Mouse (Mus musculus) midbrain, embryonic 14.5 days (tissue): ENCODE measurements at regions not wholly inside any gene's neighbourhood (a gene's known extent, or its start where the extent isn't known, plus 50 kb on each side); places are given as distances from the start of the nearest gene placed in this dataset.

ENCODE experiments used
- ATAC-seq: fragments of 200-750 bp; cut with Nextera tagmentation; 2 replicates; pipeline ENCODE4 v1.8.0; 2017; ENCODE audit warnings: moderate number of reproducible peaks, moderate library complexity; ENCODE audit not compliant: low FRiP score, low TSS enrichment
- DNase-seq: peaks from one replicate; pipeline ENCODE4 v3.0.0-alpha.2; 2015
- H3K27ac ChIP-seq: fragments of 300-500 bp; sonication (generic); replicated peaks from 2 replicates; pipeline ENCODE4 v1.5.1; 2014; ENCODE audit warnings: mild to moderate bottlenecking, low read depth, low read length, moderate library complexity
- H3K27me3 ChIP-seq: fragments of 300-500 bp; sonication (generic); 2 replicates; pipeline ENCODE4 v1.6.1; 2014; ENCODE audit warnings: low read length, control low read depth, mixed read lengths; ENCODE audit not compliant: control insufficient read depth, insufficient read depth
- H3K36me3 ChIP-seq: fragments of 300-500 bp; sonication (generic); 2 replicates; pipeline ENCODE4 v1.6.1; 2014; ENCODE audit warnings: low read length, control low read depth; ENCODE audit not compliant: control insufficient read depth, insufficient read depth
- H3K4me1 ChIP-seq: fragments of 300-500 bp; sonication (generic); 2 replicates; pipeline ENCODE4 v1.6.1; 2014; ENCODE audit warnings: mild to moderate bottlenecking, antibody characterized with exemption, low read length, control low read depth; ENCODE audit not compliant: control insufficient read depth, insufficient read depth
- H3K4me2 ChIP-seq: fragments of 300-500 bp; sonication (generic); 2 replicates; pipeline ENCODE4 v1.6.1; 2014; ENCODE audit warnings: mild to moderate bottlenecking, low read length, moderate library complexity
- H3K4me3 ChIP-seq: fragments of 300-500 bp; sonication (generic); replicated peaks from 2 replicates; pipeline ENCODE4 v1.5.1; 2014; ENCODE audit warnings: low read depth, low read length
- H3K9ac ChIP-seq: fragments of 300-500 bp; sonication (generic); replicated peaks from 2 replicates; pipeline ENCODE4 v1.6.1; 2014; ENCODE audit warnings: mild to moderate bottlenecking, low read length, moderate library complexity
- H3K9me3 ChIP-seq: fragments of 300-500 bp; sonication (generic); 2 replicates; pipeline ENCODE4 v1.6.1; 2016; ENCODE audit warnings: low read length, control low read depth, mixed read lengths; ENCODE audit not compliant: control insufficient read depth
- WGBS: fragments of 180-500 bp; shearing (Covaris S2); extraction: QIAGEN DNeasy Blood & Tissue Kit; methylation state at CpG from one replicate; pipeline ENCODE4 v1.1.7; 2014; 5-methylcytosine and 5-hydroxymethylcytosine counted together

GRCm38 (mm10) chr8:92024133-92024532 lies 222.3 kb upstream of the Irx3 start:
- WGBS, result 13% methylated on average over 8 of the region's 8 CpGs
- peaks cover 18% of the 10 kb centered on the region for H3K4me1 ChIP-seq
- H3K4me2 ChIP-seq, result peak overlapping the region; percentile 23
- DNase-seq (peak; percentile 30), ATAC-seq (no peak)
- 0 out of 2 replicates have a peak overlapping the region, but pooled peaks have one; percentile 18 for H3K9ac ChIP-seq
- H3K27ac ChIP-seq, result no peak overlapping the region
- H3K36me3 ChIP-seq, result no peaks in the 10 kb centered on the region
- H3K4me3 ChIP-seq, result no peak overlapping the region
- H3K27me3 ChIP-seq, result no peaks in the 10 kb centered on the region; the same call in none of the 2 replicates
- H3K9me3 ChIP-seq, result no peaks in the 10 kb centered on the region

GRCm38 (mm10) chr8:92021521-92021920 lies 219.7 kb upstream of the Irx3 start:
- no peak overlapping the region for H3K4me2 ChIP-seq
- no peak overlapping the region for H3K4me3 ChIP-seq
- no peak overlapping the region for H3K27ac ChIP-seq
- no peaks in the 10 kb centered on the region for H3K9me3 ChIP-seq
- no peaks in the 10 kb centered on the region for H3K36me3 ChIP-seq
- ATAC-seq (no peak), DNase-seq (no peak)
- WGBS, result 83% methylated on average over 3 of the region's 3 CpGs
- H3K4me1 ChIP-seq, result peaks cover 9% of the 10 kb centered on the region
- no peak overlapping the region for H3K9ac ChIP-seq
- no peaks in the 10 kb centered on the region; the same call in 1 of the 2 replicates for H3K27me3 ChIP-seq

DNA sequence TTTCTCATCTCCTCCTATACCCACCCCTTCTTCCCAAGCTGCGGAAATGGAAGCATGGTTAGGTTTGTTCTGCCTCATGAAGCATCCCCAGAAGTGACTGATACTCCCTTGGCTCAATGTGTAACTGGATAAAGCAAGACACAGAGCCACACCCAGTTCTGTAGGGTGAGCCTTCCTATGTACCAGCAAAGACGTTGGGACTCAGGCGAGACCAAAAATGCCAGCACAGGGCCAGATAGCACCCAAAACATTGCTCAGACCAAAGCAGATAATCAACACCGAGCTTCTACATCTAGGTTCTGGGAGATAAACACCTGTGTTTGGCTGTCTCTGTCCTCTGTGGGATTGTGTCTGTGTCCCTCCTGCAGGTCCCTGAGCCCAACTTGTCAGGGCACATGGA lies 212.8 kb upstream of the Irx3 start:
- no peak overlapping the region for H3K9ac ChIP-seq
- no peak overlapping the region for H3K27ac ChIP-seq
- H3K36me3 ChIP-seq, result no peaks in the 10 kb centered on the region
- H3K4me2 ChIP-seq, result no peak overlapping the region
- no peak overlapping the region for H3K4me3 ChIP-seq
- no peaks in the 10 kb centered on the region for H3K27me3 ChIP-seq
- H3K4me1 ChIP-seq, result no peaks in the 10 kb centered on the region
- H3K9me3 ChIP-seq, result no peaks in the 10 kb centered on the region
- 87% methylated on average over 4 of the region's 4 CpGs for WGBS
- ATAC-seq (no peak), DNase-seq (no peak)

- H3K4me2 ChIP-seq, result no peak overlapping the region
Observed at GRCm38 (mm10) chr8:92013183-92013582, 211.3 kb upstream of the Irx3 start.

GRCm38 (mm10) chr8:92010412-92010811 lies 208.5 kb upstream of the Irx3 start:
- 89% methylated on average over 4 of the region's 4 CpGs for WGBS
- no peak for ATAC-seq
- H3K27me3 ChIP-seq, result no peaks in the 10 kb centered on the region

More at GRCm38 (mm10) chr8:92013183-92013582, 211.3 kb upstream of the Irx3 start:
- no peaks in the 10 kb centered on the region for H3K27me3 ChIP-seq
- H3K4me3 ChIP-seq, result no peak overlapping the region
- no peak overlapping the region for H3K9ac ChIP-seq
- DNase-seq, result no peak
- H3K4me1 ChIP-seq, result no peaks in the 10 kb centered on the region
- 48% methylated on average over 4 of the region's 4 CpGs for WGBS
- H3K36me3 ChIP-seq, result no peaks in the 10 kb centered on the region
- no peak overlapping the region for H3K27ac ChIP-seq
- no peak for ATAC-seq
- H3K9me3 ChIP-seq, result no peaks in the 10 kb centered on the region

GRCm38 (mm10) chr8:92008616-92009610 lies 207.0 kb upstream of the Irx3 start:
- Histone ChIP-seq H3K9ac (no peak overlapping the region), H3K36me3 (no peaks in the 10 kb centered on the region), H3K4me2 (no peak overlapping the region), H3K9me3 (no peaks in the 10 kb centered on the region), H3K27me3 (no peaks in the 10 kb centered on the region), H3K4me1 (no peaks in the 10 kb centered on the region), H3K27ac (no peak overlapping the region), H3K4me3 (no peak overlapping the region)
- WGBS, result 76% methylated on average over 14 of the region's 14 CpGs
- no peak for ATAC-seq
- DNase-seq, result no peak

More at GRCm38 (mm10) chr8:92010412-92010811, 208.5 kb upstream of the Irx3 start:
- no peak for DNase-seq
- Histone ChIP-seq H3K4me1 (no peaks in the 10 kb centered on the region), H3K36me3 (no peaks in the 10 kb centered on the region), H3K27ac (no peak overlapping the region), H3K9me3 (no peaks in the 10 kb centered on the region), H3K4me2 (no peak overlapping the region), H3K4me3 (no peak overlapping the region), H3K9ac (no peak overlapping the region)

DNA sequence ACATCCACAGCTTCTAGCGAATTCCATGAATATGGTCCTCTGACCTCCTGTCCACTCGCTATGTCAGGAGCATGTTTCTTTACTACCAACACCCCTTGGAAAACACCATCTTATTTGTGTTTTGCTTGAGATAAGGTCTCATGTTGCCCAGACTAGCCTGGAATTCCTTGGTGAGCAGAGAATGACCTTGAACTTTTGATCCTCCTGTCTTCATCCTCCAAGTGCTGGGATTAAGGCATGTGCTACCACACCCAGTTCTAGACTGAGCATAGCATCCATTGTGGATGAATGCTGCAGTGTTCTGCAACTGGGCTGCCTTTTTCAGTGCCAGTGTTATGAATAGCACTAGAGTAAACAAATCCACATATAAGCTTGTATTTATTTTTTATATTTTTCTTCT lies 203.2 kb upstream of the Irx3 start:
- WGBS, result 93% methylated on average over 2 of the region's 2 CpGs
- no peak overlapping the region for H3K9ac ChIP-seq
- no peaks in the 10 kb centered on the region for H3K27me3 ChIP-seq

GRCm38 (mm10) chr8:92004532-92004931 lies 202.7 kb upstream of the Irx3 start:
- Histone ChIP-seq H3K27ac (no peak overlapping the region), H3K36me3 (no peaks in the 10 kb centered on the region), H3K9me3 (no peaks in the 10 kb centered on the region), H3K4me1 (no peaks in the 10 kb centered on the region), H3K4me3 (no peak overlapping the region), H3K9ac (no peak overlapping the region), H3K27me3 (no peaks in the 10 kb centered on the region), H3K4me2 (no peak overlapping the region)
- no peak for DNase-seq
- ATAC-seq, result no peak
- WGBS, result 80% methylated on average over 10 of the region's 10 CpGs

More for the DNA sequence above, 203.2 kb upstream of the Irx3 start:
- Histone ChIP-seq H3K36me3 (no peaks in the 10 kb centered on the region), H3K27ac (no peak overlapping the region), H3K4me1 (no peaks in the 10 kb centered on the region), H3K4me3 (no peak overlapping the region), H3K9me3 (no peaks in the 10 kb centered on the region), H3K4me2 (no peak overlapping the region)
- ATAC-seq (no peak), DNase-seq (no peak)

- Histone ChIP-seq H3K27ac (no peak overlapping the region), H3K4me1 (peaks cover 27% of the 10 kb centered on the region), H3K4me2 (no peak overlapping the region), H3K36me3 (no peaks in the 10 kb centered on the region), H3K9ac (no peak overlapping the region), H3K9me3 (peaks cover 4% of the 10 kb centered on the region), H3K27me3 (no peaks in the 10 kb centered on the region), H3K4me3 (no peak overlapping the region)
- 94% methylated on average over 1 of the region's 1 CpGs for WGBS
- no peak for ATAC-seq
- DNase-seq, result no peak
Observed at GRCm38 (mm10) chr8:92000368-92000767, 198.5 kb upstream of the Irx3 start.
